Mouse (Mus musculus): ENCODE measurements around the gene D17H6S53E. TPM values are rescaled to one million over a fixed set of nuclear protein-coding genes. Genes with fewer than 3 reads are reported as not detected.

Gene D17H6S53E
- polyA plus RNA-seq, 2 experiments: 6.0 to 17.0 TPM

Other genes with a start within 250 kb of the D17H6S53E start
- gene Zbtb12, start 246.9 kb upstream of the D17H6S53E start, polyA plus RNA-seq (2012; fragmentation: generic; extraction: Trizol): 10 to 100 TPM in 1 of 2 experiments, 1 to 10 TPM in 1; 7.9 to 21.3 TPM
- not detected for gene Gm20547, start 244.3 kb upstream of the D17H6S53E start, polyA plus RNA-seq (2012; fragmentation: generic; extraction: Trizol)
- under 1 TPM; 0.44 to 0.51 TPM for gene C2, start 228.1 kb upstream of the D17H6S53E start, polyA plus RNA-seq (2012; fragmentation: generic; extraction: Trizol)
- gene Ehmt2, start 227.9 kb upstream of the D17H6S53E start, polyA plus RNA-seq (2012; fragmentation: generic; extraction: Trizol): 100 to 1,000 TPM; 206 to 224 TPM
- gene Slc44a4, start 211.9 kb upstream of the D17H6S53E start, polyA plus RNA-seq (2012; fragmentation: generic; extraction: Trizol): not detected
- gene Neu1, start 195.1 kb upstream of the D17H6S53E start, polyA plus RNA-seq (2012; fragmentation: generic; extraction: Trizol): 10 to 100 TPM in 1 of 2 experiments, 1 to 10 TPM in 1; 6.2 to 20.0 TPM
- 10 to 100 TPM in 1 of 2 experiments, 1 to 10 TPM in 1; 5.1 to 34.0 TPM for gene Hspa1b, start 167.1 kb upstream of the D17H6S53E start, polyA plus RNA-seq (2012; fragmentation: generic; extraction: Trizol)
- not detected for gene Gm20481, start 156.5 kb upstream of the D17H6S53E start, polyA plus RNA-seq (2012; fragmentation: generic; extraction: Trizol)
- gene Hspa1a, start 154.2 kb upstream of the D17H6S53E start, polyA plus RNA-seq (2012; fragmentation: generic; extraction: Trizol): under 1 TPM; 0.08 to 0.32 TPM
- 1 to 10 TPM in 1 of 2 experiments, under 1 TPM in 1; 0.16 to 1.9 TPM for gene Hspa1l, start 153.7 kb upstream of the D17H6S53E start, polyA plus RNA-seq (2012; fragmentation: generic; extraction: Trizol)
- 100 to 1,000 TPM in 1 of 2 experiments, 10 to 100 TPM in 1; 85.9 to 302 TPM for gene Lsm2, start 144.5 kb upstream of the D17H6S53E start, polyA plus RNA-seq (2012; fragmentation: generic; extraction: Trizol)
- gene Vars, start 125.4 kb upstream of the D17H6S53E start, polyA plus RNA-seq (2012; fragmentation: generic; extraction: Trizol): 100 to 1,000 TPM; 118 to 278 TPM
- gene Vwa7, start 109.8 kb upstream of the D17H6S53E start, polyA plus RNA-seq (2012; fragmentation: generic; extraction: Trizol): under 1 TPM; 0.02 to 0.09 TPM
- 1 to 10 TPM in 1 of 2 experiments, under 1 TPM in 1; 0.81 to 2.6 TPM for gene Sapcd1, start 98.4 kb upstream of the D17H6S53E start, polyA plus RNA-seq (2012; fragmentation: generic; extraction: Trizol)
- 1 to 10 TPM; 2.2 to 3.3 TPM for gene Msh5, start 79.6 kb upstream of the D17H6S53E start, polyA plus RNA-seq (2012; fragmentation: generic; extraction: Trizol)
- 100 to 1,000 TPM; 603 to 758 TPM for gene Clic1, start 76.4 kb upstream of the D17H6S53E start, polyA plus RNA-seq (2012; fragmentation: generic; extraction: Trizol)
- gene Ddah2, start 67.3 kb upstream of the D17H6S53E start, polyA plus RNA-seq (2012; fragmentation: generic; extraction: Trizol): 100 to 1,000 TPM in 1 of 2 experiments, 10 to 100 TPM in 1; 66.2 to 309 TPM
- gene Ly6g6c, start 61.0 kb upstream of the D17H6S53E start, polyA plus RNA-seq (2012; fragmentation: generic; extraction: Trizol): 1 to 10 TPM in 1 of 2 experiments, under 1 TPM in 1; 0.11 to 1.9 TPM
- gene Mpig6b, start 60.2 kb upstream of the D17H6S53E start, polyA plus RNA-seq (2012; fragmentation: generic; extraction: Trizol): under 1 TPM in 1 of 2 experiments, not detected in 1; 0.14 TPM
- gene Ly6g6e, start 49.5 kb upstream of the D17H6S53E start, polyA plus RNA-seq (2012; fragmentation: generic; extraction: Trizol): not detected
- gene Ly6g6d, start 48.3 kb upstream of the D17H6S53E start, polyA plus RNA-seq (2012; fragmentation: generic; extraction: Trizol): not detected
- gene Ly6g6f, start 40.8 kb upstream of the D17H6S53E start, polyA plus RNA-seq (2012; fragmentation: generic; extraction: Trizol): not detected
- gene Abhd16a, start 37.1 kb upstream of the D17H6S53E start, polyA plus RNA-seq (2012; fragmentation: generic; extraction: Trizol): 100 to 1,000 TPM in 1 of 2 experiments, 10 to 100 TPM in 1; 38.3 to 112 TPM
- not detected for gene Ly6g5c, start 18.1 kb upstream of the D17H6S53E start, polyA plus RNA-seq (2012; fragmentation: generic; extraction: Trizol)
- gene Ly6g5b, start 10.9 kb upstream of the D17H6S53E start, polyA plus RNA-seq (2012; fragmentation: generic; extraction: Trizol): under 1 TPM; 0.12 to 0.45 TPM
- 10 to 100 TPM; 21.2 to 31.6 TPM for gene Gpank1, start 4.9 kb upstream of the D17H6S53E start, polyA plus RNA-seq (2012; fragmentation: generic; extraction: Trizol)
- gene Csnk2b, start 4.3 kb upstream of the D17H6S53E start, polyA plus RNA-seq (2012; fragmentation: generic; extraction: Trizol): 100 to 1,000 TPM; 326 to 608 TPM
- under 1 TPM in 1 of 2 experiments, not detected in 1; 0.44 TPM for gene Apom, start 5.7 kb downstream of the D17H6S53E start, polyA plus RNA-seq (2012; fragmentation: generic; extraction: Trizol)
- 100 to 1,000 TPM; 261 to 413 TPM for gene Bag6, start 8.8 kb downstream of the D17H6S53E start, polyA plus RNA-seq (2012; fragmentation: generic; extraction: Trizol)
- gene Prrc2a, start 38.5 kb downstream of the D17H6S53E start, polyA plus RNA-seq (2012; fragmentation: generic; extraction: Trizol): 100 to 1,000 TPM; 216 to 365 TPM
- under 1 TPM in 1 of 2 experiments, not detected in 1; 0.47 TPM for gene Aif1, start 49.7 kb downstream of the D17H6S53E start, polyA plus RNA-seq (2012; fragmentation: generic; extraction: Trizol)
- gene Lst1, start 62.1 kb downstream of the D17H6S53E start, polyA plus RNA-seq (2012; fragmentation: generic; extraction: Trizol): 10 to 100 TPM in 1 of 2 experiments, 1 to 10 TPM in 1; 1.9 to 10.8 TPM
- under 1 TPM; 0.05 to 0.06 TPM for gene Ltb, start 68.1 kb downstream of the D17H6S53E start, polyA plus RNA-seq (2012; fragmentation: generic; extraction: Trizol)
- not detected for gene Tnf, start 75.6 kb downstream of the D17H6S53E start, polyA plus RNA-seq (2012; fragmentation: generic; extraction: Trizol)
- gene Lta, start 79.0 kb downstream of the D17H6S53E start, polyA plus RNA-seq (2012; fragmentation: generic; extraction: Trizol): under 1 TPM; 0.12 to 0.13 TPM
- under 1 TPM in 1 of 2 experiments, not detected in 1; 0.20 TPM for gene Gm16181, start 94.5 kb downstream of the D17H6S53E start, polyA plus RNA-seq (2012; fragmentation: generic; extraction: Trizol)
- 1 to 10 TPM; 1.8 to 4.6 TPM for gene Atp6v1g2, start 107.3 kb downstream of the D17H6S53E start, polyA plus RNA-seq (2012; fragmentation: generic; extraction: Trizol)
- 10 to 100 TPM; 26.9 to 35.6 TPM for gene Nfkbil1, start 109.4 kb downstream of the D17H6S53E start, polyA plus RNA-seq (2012; fragmentation: generic; extraction: Trizol)
- 100 to 1,000 TPM; 295 to 318 TPM for gene Ddx39b, start 115.4 kb downstream of the D17H6S53E start, polyA plus RNA-seq (2012; fragmentation: generic; extraction: Trizol)
- 10 to 100 TPM; 15.2 to 43.8 TPM for gene H2-D1, start 136.4 kb downstream of the D17H6S53E start, polyA plus RNA-seq (2012; fragmentation: generic; extraction: Trizol)
- gene H2-Q1, start 194.0 kb downstream of the D17H6S53E start, polyA plus RNA-seq (2012; fragmentation: generic; extraction: Trizol): 1 to 10 TPM; 1.8 to 5.9 TPM
- gene H2-Q2, start 215.9 kb downstream of the D17H6S53E start, polyA plus RNA-seq (2012; fragmentation: generic; extraction: Trizol): under 1 TPM in 1 of 2 experiments, not detected in 1; 0.05 TPM